Mouse (Mus musculus) CD8-positive naive resting alpha-beta T cell, adult 2 months (primary cell): ENCODE data around the gene Acot12.

ENCODE experiments used
- DNase-seq, 2 experiments: peaks; one replicate each; pipeline ENCODE4 v3.0.0; 2022; ENCODE audit warnings: low read depth in 2 of 2, low spot score in 2 of 2

Acot12 gene

DNA sequence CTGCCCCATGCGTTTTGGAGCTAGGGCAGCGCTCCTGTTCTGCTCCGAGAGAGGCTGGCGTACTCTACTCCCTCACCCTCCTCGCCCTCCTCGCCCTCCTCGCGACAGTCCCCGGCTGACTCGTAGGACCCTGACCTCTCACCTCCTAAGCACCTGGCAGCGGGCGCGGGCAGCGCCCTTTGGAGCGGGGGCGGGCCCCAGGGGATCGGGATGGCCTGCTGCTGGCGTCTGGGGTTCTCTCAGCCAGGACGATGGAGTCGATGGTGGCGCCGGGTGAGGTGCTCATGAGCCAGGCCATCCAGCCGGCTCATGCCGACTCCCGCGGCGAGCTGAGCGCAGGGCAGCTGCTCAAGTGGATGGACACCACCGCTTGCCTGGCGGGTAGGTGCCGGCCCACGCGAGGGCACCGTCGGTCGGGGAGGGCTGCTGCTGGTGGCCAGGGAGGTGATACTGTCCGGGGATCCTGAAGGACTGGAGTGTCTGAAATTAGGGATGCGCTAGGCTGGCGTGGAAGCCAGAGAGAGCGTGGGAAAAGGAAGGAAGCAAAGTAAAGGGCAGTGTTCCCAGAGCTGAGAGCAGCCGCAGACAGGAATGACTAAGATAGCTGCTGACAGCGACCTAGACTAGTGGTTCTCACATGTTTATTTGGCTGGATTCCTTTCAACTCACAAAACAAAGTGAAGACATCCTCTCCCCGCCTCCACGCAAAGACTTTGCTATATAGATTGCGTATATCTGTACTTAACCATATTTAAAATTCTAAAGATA lies at the start of gene Acot12:
Gene Acot12, plus strand, starts transcription at position 233 of the 768 bp plus-strand sequence.
- no peak for DNase-seq

GRCm38 (mm10) chr13:91693615-91694014 lies 47.7 kb upstream of the Acot12 start:
- no peak for DNase-seq

GRCm38 (mm10) chr13:91695406-91695805 lies 45.9 kb upstream of the Acot12 start:
- no peak for DNase-seq

DNA sequence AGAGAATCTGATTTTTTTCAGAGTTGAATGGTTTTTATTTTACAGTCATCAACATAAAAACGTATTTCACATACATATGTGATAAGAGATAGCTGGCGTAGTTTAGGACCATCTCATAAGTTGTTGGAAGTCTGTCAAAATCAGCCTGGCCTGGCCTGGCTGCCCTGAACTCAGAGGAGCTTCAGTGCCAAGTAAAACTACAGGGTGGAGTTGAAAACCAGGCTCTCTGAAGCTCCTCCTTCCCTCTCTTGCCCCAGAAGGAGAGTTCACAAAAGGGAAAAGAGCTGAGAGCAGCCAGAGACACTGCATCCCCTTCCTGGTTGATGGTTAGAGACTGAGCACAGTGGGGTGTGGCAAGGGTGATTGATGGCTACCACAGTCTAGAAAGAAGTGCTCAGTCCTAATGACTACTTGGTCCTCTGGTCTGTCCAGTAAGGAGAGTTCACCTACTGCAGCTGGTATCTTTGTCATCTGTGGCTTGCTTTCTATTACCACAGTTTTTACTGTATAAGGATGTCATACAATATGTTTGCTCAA lies 45.1 kb upstream of the Acot12 start:
- no peak for DNase-seq

DNA sequence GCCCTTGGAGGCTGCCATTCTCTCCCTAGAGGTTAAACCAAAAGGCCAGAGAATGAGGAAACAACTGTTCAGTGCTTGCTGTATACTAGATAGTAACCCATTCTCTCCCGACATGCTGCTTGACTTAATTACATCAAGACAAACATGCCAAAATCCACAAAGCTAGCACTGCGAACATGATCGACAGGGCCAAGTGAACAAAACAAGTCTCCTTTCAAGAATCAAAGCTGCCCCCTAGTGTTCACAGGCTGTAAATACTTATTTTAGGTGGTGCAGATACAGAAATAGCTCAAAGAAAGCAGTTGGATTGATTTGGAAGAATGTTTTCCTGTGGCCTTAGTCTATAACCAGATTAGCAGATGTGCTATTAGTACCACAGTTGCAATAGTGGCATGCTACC lies 44.3 kb upstream of the Acot12 start:
- DNase-seq = peak; percentile 10 to 33

GRCm38 (mm10) chr13:91702337-91702736 lies 39.0 kb upstream of the Acot12 start:
- DNase-seq = no peak

- no peak for DNase-seq
Measured at GRCm38 (mm10) chr13:91719487-91719886, 21.8 kb upstream of the Acot12 start.

DNA sequence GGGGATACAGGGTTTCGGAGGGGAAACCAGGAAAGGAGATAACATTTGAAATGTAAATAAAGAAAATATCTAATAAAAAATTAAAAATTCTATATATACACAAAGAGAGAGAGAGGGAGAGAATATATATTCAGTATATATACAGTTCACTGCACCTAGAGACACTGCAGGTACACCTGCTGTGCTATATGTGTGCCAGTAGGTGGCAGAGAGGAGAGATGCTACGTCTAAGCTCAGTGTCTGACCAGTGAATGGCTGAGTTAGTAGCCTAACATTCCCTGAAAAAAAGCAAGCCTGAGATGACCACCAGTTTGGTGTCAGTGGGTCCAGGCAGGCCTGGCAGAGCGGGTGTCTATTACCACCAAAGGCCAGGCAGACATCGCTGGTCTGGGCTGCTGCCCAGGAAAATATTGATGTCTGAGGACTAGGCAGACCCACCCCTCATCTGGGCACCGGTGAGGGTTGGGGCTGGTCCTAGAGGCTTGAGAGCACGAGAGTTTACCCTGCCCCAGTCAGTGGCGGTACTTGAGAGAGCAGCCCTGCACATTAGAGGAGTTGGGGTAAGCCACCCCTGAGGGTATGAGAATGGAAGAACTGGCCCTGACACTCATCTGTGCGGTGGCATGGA lies 18.1 kb upstream of the Acot12 start:
- DNase-seq = no peak

- DNase-seq = no peak
Measured at GRCm38 (mm10) chr13:91723736-91724119, 17.6 kb upstream of the Acot12 start.

GRCm38 (mm10) chr13:91724211-91724610 lies 17.1 kb upstream of the Acot12 start:
- no peak for DNase-seq

- DNase-seq = no peak
Measured at GRCm38 (mm10) chr13:91725130-91725529, 16.2 kb upstream of the Acot12 start.

DNA sequence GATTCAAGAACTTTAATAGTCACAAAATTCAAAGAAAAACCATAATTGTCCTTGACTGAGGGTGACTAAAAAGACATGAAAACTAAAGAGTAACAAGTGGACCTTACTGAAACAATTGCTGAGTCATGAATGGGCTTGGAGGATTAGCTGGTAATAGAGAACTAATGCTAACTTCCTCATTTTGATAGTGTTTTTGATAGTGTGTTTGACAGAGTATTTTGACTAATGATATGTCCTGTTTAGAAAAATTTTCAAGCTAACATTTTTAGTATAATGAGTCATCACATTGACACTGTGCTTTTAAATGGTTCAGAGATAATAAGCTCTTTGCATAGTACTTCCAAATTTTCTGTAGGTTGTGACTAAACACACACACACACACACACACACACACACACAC lies 13.4 kb upstream of the Acot12 start:
- DNase-seq = no peak

DNA sequence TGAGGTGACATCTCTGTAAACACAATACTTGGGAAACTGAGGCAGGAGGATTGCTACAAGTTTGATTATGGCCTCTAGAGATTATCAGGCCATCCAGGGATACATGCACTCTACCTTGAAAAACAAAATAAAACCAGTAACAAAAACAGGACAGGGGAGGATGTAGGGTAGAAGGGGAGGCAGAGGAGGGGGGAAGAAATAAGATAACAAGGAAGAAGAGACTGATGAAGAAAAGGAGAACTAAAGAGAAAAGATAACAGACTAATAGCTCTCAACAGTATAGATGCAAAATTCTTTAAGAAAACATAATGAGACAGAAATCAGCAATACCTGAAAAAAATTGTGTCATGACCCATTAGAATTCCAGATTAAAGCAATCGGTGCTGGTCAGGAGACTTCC lies 4.1 kb upstream of the Acot12 start:
- DNase-seq = no peak

GRCm38 (mm10) chr13:91740851-91741250 lies 461 bp upstream of the Acot12 start:
- DNase-seq = no peak

GRCm38 (mm10) chr13:91743180-91743579 lies 1.9 kb downstream of the Acot12 start:
- DNase-seq = no peak

DNA sequence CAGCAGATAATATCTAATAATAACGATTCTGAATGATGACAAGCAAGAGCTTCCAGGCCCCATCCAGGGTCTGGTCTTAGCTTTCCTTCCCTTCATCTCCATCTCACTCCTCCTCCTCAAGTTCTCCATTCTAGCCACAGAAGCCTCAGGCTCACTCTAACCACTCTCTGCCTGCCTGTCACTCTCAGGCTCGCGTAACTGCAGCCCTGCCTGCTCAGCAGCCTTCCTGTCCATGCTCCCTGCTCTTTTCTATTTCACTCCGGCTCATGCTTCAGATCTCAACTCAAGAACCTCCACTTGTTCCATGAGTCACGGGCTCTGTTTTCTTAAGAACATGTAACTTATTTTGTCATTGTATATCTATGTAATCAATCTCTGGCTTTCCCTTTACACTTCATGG lies 5.2 kb downstream of the Acot12 start:
- DNase-seq = no peak

GRCm38 (mm10) chr13:91748401-91748800 lies 7.1 kb downstream of the Acot12 start:
- no peak for DNase-seq

- no peak for DNase-seq
Measured at GRCm38 (mm10) chr13:91749981-91750380, 8.7 kb downstream of the Acot12 start.

DNA sequence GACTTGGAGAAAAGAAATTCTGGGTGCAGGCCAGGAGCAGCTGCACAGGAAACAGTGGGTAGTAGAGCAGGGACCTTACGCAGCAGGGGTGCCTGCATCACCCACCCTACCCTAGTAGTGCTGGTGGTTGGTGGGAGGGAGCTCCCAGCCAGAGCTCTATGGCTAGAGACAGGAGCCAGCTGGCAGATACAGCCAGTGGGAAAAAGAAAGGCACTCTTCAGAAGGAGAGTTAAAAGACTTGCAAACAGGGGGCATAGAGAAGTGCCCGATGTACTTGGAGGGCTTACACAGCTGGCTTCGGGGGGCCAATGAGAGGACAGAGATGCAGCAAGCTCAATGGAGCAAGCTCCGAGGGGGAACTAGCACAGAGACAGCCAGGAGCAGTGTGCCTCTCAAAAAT lies 12.4 kb downstream of the Acot12 start:
- DNase-seq = no peak

DNA sequence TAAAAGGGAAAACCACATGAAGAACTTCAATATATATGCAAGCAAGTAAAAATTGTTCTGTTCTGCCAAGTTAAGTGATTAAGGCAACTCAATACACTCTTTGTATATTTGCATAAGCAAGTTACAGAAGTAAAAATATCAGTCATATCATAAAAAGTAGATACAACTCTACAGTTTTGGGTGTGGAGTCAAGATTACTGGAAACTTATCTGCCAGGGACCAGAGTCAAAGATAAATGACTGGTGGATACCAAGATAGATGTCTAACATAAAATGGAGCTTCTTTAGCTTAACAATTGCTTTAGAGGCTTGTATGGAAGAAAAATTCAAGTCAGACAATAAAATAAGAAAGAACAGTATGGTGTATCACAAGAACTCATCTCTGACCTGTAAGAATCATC lies 13.4 kb downstream of the Acot12 start:
- no peak for DNase-seq

DNA sequence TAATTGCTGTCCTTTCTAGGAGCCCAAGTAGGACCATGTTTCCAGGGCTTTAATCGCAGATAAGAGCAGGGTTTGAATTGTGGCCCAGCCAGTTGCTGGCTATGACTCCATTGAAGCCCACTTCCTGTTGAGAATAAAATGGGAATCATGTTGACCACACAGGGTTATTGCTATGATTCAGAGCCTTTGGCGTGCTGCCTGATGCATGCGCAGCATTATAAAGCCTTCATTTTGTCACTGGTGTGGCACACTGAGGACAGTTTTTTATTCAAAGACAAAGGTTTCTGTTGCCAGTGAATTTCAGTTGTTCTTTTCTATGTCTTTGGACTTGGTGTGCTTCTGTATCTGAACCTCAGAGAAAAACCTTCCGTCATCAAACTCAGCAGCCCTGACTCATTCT lies 14.9 kb downstream of the Acot12 start:
- no peak for DNase-seq

- DNase-seq = no peak
Measured at GRCm38 (mm10) chr13:91758316-91759048, 17.2 kb downstream of the Acot12 start.
